Mouse (Mus musculus) layer of hippocampus, adult 9-10 months (tissue): Measurements from ENCODE around the gene Prkg2.

ENCODE experiments used
- DNase-seq: peaks from one replicate; pipeline ENCODE4 v3.0.0; 2022; ENCODE audit warnings: low spot score

Prkg2 gene

DNA sequence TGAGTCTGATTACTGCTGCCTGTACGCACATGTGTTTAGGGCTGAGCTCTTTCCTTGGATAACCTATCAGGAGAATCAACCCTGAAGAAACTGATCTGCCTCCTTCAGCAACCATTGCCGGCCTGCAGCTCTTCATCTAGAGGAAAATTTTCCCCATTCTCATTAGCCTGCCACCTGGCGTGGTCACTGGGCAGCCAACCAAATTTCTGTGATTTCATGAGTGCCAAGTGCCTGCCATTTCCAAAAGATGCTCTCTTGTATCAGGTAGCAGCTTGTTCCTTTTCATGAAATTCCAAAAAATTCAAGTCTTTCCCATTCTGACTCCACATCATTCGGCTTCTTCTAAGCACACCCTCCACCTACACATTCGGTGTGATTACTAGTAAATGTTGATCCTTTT is 136.2 kb downstream of the Prkg2 start:
- DNase-seq = no peak

DNA sequence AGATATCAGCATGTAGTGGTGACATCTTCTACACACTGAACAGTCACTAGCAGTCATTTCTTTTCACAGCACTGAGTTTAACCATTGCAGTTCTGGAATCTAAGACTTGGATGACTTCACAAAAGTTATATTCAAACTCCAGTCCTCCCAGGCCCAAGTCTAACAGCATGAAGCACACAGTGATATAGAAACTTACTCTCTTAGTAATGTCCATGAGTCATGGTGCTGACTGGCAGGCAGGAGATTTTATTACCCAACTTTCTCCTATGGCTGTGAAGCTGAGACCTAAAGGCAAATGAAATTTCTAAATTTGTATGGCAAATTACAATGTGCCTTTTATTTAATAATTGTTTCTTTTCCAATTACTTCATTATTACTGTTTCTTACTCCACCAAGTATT is 139.2 kb downstream of the Prkg2 start:
- no peak for DNase-seq

DNA sequence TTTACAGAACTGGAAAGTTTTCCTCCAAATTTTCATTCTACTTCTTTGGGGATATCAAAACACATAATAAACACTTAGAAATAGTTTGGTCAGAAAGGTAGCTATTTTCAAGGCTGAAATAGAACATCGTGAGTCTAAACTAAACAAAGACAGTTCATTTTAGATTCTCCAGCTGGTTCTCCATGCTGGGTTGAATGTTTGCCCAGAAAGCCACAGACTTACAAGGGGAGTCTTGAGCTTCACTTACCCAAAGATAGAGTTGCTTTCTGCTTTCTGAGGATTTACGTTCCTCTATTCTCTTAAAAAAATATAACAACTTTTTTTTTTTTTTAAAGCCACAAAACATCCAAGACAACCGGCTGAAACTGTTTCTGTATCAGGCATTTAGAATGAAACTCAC is 142.9 kb downstream of the Prkg2 start:
- no peak for DNase-seq

DNA sequence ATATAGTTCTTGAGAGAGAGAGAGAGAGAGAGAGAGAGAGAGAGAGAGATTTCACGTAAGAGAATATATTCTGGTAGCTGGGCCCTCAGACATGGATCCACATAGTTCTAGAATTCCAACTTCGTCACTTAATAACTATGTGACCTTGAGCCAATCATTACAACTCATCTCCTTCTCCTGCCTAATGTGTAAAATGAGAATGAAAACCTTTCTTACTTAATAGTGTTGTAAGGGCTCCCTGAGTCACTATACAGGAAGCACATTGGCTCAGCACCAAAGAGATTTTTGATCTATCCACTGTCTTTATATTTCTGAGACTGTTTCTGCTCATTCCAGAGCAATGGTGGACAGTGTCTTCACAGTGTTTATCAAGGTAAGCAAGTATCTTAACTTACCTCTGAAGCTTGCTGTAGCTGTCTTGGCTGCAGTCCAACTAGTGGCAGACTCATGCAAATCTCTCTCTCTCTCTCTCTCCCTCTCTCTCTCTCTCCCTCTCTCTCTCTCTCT is 146.6 kb downstream of the Prkg2 start:
- DNase-seq = no peak

DNA sequence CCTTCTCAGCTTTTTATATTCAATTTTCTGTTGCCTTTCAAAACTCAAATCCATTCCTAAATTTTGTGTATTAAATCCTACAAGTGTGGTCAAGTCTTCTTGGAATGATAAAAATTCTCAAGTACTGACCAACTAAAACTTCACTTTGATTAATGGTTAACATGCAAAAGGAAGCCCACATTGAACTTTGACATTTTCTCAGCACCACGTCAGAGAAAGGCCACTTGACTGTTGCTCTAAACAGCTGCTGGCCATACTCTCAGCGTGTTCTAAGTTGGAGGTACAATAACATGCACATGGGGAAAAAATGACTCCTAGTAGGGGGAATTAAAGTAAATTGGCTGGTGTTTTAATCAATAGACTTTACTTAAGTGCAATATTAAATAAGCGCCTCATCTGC is 155.1 kb downstream of the Prkg2 start:
- DNase-seq = no peak
